Mouse (Mus musculus) embryo, embryonic 10.5 days (tissue): Measurements from ENCODE around the gene Slc38a11.

ENCODE experiments used
- DNase-seq: peaks from one replicate; pipeline ENCODE4 v3.0.0-alpha.2; 2015; ENCODE audit warnings: low spot score

Gene Slc38a11

GRCm38 (mm10) chr2:65363828-65364497 is at the start of gene Slc38a11:
TSS of gene Slc38a11 (minus strand) at chr2:65364034.
- peak; percentile 37 for DNase-seq

- DNase-seq = no peak
Observed at GRCm38 (mm10) chr2:65407110-65407509, 43.3 kb upstream of the Slc38a11 start.

GRCm38 (mm10) chr2:65405407-65405806 is 41.6 kb upstream of the Slc38a11 start:
- no peak for DNase-seq

- DNase-seq = no peak
Observed at GRCm38 (mm10) chr2:65402001-65402400, 38.2 kb upstream of the Slc38a11 start.

- no peak for DNase-seq
Observed at GRCm38 (mm10) chr2:65399938-65400337, 36.1 kb upstream of the Slc38a11 start.

- peak; percentile 76 for DNase-seq
Observed at GRCm38 (mm10) chr2:65396128-65396527, 32.3 kb upstream of the Slc38a11 start.

- no peak for DNase-seq
Observed at GRCm38 (mm10) chr2:65393061-65393460, 29.2 kb upstream of the Slc38a11 start.

GRCm38 (mm10) chr2:65391322-65391721 is 27.5 kb upstream of the Slc38a11 start:
- DNase-seq = no peak

- no peak for DNase-seq
Observed at GRCm38 (mm10) chr2:65384815-65385214, 21.0 kb upstream of the Slc38a11 start.

- peak; percentile 55 for DNase-seq
Observed at GRCm38 (mm10) chr2:65382485-65382884, 18.7 kb upstream of the Slc38a11 start.

- peak; percentile 35 for DNase-seq
Observed at GRCm38 (mm10) chr2:65378425-65378824, 14.6 kb upstream of the Slc38a11 start.

- no peak for DNase-seq
Observed at GRCm38 (mm10) chr2:65374410-65374809, 10.6 kb upstream of the Slc38a11 start.

GRCm38 (mm10) chr2:65373076-65373475 is 9.2 kb upstream of the Slc38a11 start:
- DNase-seq = no peak

GRCm38 (mm10) chr2:65360736-65361475 is 2.9 kb downstream of the Slc38a11 start:
- no peak for DNase-seq

- no peak for DNase-seq
Observed at GRCm38 (mm10) chr2:65347367-65347766, 16.5 kb downstream of the Slc38a11 start.

GRCm38 (mm10) chr2:65346915-65347314 is 16.9 kb downstream of the Slc38a11 start:
- no peak for DNase-seq

- DNase-seq = no peak
Observed at GRCm38 (mm10) chr2:65346037-65346436, 17.8 kb downstream of the Slc38a11 start.

- peak; percentile 53 for DNase-seq
Observed at GRCm38 (mm10) chr2:65342057-65342456, 21.8 kb downstream of the Slc38a11 start.

- no peak for DNase-seq
Observed at GRCm38 (mm10) chr2:65340839-65341238, 23.0 kb downstream of the Slc38a11 start.

- DNase-seq = peak; percentile 70
Observed at GRCm38 (mm10) chr2:65337378-65338140, 26.3 kb downstream of the Slc38a11 start.

- no peak for DNase-seq
Observed at GRCm38 (mm10) chr2:65336608-65337007, 27.2 kb downstream of the Slc38a11 start.

- no peak for DNase-seq
Observed at GRCm38 (mm10) chr2:65334091-65334490, 29.7 kb downstream of the Slc38a11 start.

- DNase-seq = peak; percentile 73
Observed at GRCm38 (mm10) chr2:65331321-65331720, 32.5 kb downstream of the Slc38a11 start.
